Mouse (Mus musculus): ENCODE measurements at regions not wholly inside any gene's neighbourhood (a gene's known extent, or its start where the extent isn't known, plus 50 kb on each side); places are given as distances from the start of the nearest gene placed in this dataset.
A peak's percentile ranks its signal among the peaks of the same experiment; 100 is the strongest.

GRCm38 (mm10) chr13:40606405-40607271, 131.5 kb downstream of the Tfap2a start:
- H3K9ac ChIP-seq (replicated peaks; ENCODE audit: low read depth, low read length): no peak overlapping the region
- ATAC-seq (ENCODE audit: insufficient read depth, low read depth): no peak; the same call in 1 of the 2 replicates
- H3K4me1 ChIP-seq (ENCODE audit: control insufficient read depth, insufficient read depth): no peaks in the 10 kb centered on the region
- TF ChIP-seq CTCF (IDR thresholded peaks at IDR 0.05; ENCODE audit: low read depth) (no peak), EP300 (IDR thresholded peaks at IDR 0.05; ENCODE audit: low read depth) (no peak)
- no peaks in the 10 kb centered on the region for H3K36me3 ChIP-seq (replicated peaks; ENCODE audit: control insufficient read depth, insufficient read depth, low read length)
- no peaks in the 10 kb centered on the region for H3K9me3 ChIP-seq (replicated peaks; ENCODE audit: control insufficient read depth, low read length)
- 46% methylated on average over 25 of the region's 25 CpGs for WGBS
- no peaks in the 10 kb centered on the region for H3K27me3 ChIP-seq (ENCODE audit: control insufficient read depth, insufficient read depth, low read length)
- peak overlapping the region; percentile 21 for H3K4me3 ChIP-seq (ENCODE audit: low read depth, low read length)
- H3K27ac ChIP-seq (ENCODE audit: low read depth): no peak overlapping the region
- peak overlapping the region; percentile 46 for H3K4me2 ChIP-seq (ENCODE audit: low read depth, low read length)
- DNase-seq (ENCODE audit: low spot score): no peak

GRCm38 (mm10) chr13:40605686-40606404, 132.3 kb downstream of the Tfap2a start:
- H3K36me3 ChIP-seq (replicated peaks; ENCODE audit: control insufficient read depth, insufficient read depth, low read length): no peaks in the 10 kb centered on the region
- no peak overlapping the region for H3K27ac ChIP-seq (ENCODE audit: low read depth)
- no peak for TF ChIP-seq CTCF (IDR thresholded peaks at IDR 0.05; ENCODE audit: low read depth)
- no peak for TF ChIP-seq EP300 (IDR thresholded peaks at IDR 0.05; ENCODE audit: low read depth)
- no peaks in the 10 kb centered on the region for H3K27me3 ChIP-seq (ENCODE audit: control insufficient read depth, insufficient read depth, low read length)
- peak overlapping the region; percentile 46 for H3K4me2 ChIP-seq (ENCODE audit: low read depth, low read length)
- H3K9me3 ChIP-seq (replicated peaks; ENCODE audit: control insufficient read depth, low read length): no peaks in the 10 kb centered on the region
- H3K4me1 ChIP-seq (ENCODE audit: control insufficient read depth, insufficient read depth): no peaks in the 10 kb centered on the region
- H3K9ac ChIP-seq (replicated peaks; ENCODE audit: low read depth, low read length): no peak overlapping the region
- no peak for ATAC-seq (ENCODE audit: insufficient read depth, low read depth)
- H3K4me3 ChIP-seq (ENCODE audit: low read depth, low read length): peak overlapping the region; percentile 21; the same call in 1 of the 2 replicates
- no peak for DNase-seq (ENCODE audit: low spot score)
- WGBS: 57% methylated on average over 16 of the region's 16 CpGs

DNA sequence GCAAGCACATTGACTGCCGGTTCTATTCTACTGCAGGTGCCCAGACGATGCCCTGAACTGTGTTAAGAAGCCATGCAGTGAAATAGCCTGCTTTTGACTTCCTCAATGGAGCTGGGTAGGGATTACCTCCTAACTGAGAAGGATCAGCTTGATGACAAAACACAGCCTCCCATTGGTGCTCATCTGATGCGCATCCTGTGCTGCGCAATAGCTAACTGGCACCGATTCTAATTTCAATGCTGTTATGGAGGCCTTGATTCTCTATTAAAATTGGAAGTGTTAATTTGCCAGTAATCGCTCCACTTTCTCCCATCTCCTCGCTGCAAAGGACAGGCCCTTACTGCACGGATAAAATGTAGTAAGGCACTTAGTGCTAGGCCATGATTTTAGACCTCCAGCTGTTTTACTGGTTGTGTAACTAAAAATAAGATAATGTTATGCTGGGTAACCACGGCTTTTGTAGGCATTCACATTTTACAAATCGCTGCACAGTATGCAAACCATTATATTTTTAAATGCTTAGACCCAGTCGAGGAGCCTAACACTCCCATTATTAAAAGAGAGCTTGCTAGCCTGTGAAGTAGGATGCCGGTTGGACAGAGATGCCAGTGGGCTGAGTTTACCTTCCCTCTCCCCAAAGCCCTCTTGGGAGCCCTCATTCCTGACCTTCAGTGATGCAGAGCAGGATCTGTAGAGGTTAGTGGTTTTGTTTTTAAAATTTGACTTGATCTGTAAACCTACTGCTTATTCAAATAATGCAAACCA, 163.0 kb downstream of the Tfap2a start:
- Histone ChIP-seq H3K36me3 (replicated peaks; ENCODE audit: control insufficient read depth, insufficient read depth, low read length) (no peaks in the 10 kb centered on the region), H3K9me3 (replicated peaks; ENCODE audit: control insufficient read depth, low read length) (no peaks in the 10 kb centered on the region), H3K4me1 (ENCODE audit: control insufficient read depth, insufficient read depth) (no peaks in the 10 kb centered on the region), H3K27me3 (ENCODE audit: control insufficient read depth, insufficient read depth, low read length) (no peaks in the 10 kb centered on the region), H3K4me3 (ENCODE audit: low read depth, low read length) (no peak overlapping the region), H3K4me2 (ENCODE audit: low read depth, low read length) (no peak overlapping the region), H3K9ac (replicated peaks; ENCODE audit: low read depth, low read length) (no peak overlapping the region), H3K27ac (ENCODE audit: low read depth) (no peak overlapping the region)
- DNase-seq (ENCODE audit: low spot score) (no peak), ATAC-seq (ENCODE audit: insufficient read depth, low read depth) (no peak)
- 80% methylated on average over 12 of the region's 12 CpGs for WGBS
- TF ChIP-seq CTCF (IDR thresholded peaks at IDR 0.05; ENCODE audit: low read depth): no peak
- no peak for TF ChIP-seq EP300 (IDR thresholded peaks at IDR 0.05; ENCODE audit: low read depth)

DNA sequence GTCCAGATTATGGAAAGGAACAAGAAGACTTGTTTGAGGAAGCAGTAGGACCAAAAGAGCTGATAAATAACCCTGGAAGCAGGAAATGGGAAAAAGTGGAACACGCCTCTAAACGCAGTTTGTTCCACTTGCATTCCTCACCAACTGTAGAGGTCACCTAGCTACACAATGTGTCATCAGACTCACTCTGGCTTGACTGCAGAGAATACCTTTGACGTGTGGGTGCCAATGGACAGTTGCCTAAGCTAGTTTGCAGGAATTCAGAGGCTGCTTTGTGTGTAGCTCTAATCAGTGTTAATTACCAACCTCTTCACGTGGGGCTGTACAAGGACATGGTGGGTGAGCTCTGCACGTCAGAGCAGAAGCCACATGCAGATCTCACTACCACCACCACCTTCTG, 168.7 kb downstream of the Tfap2a start:
- WGBS: 49% methylated on average over 5 of the region's 5 CpGs
- no peaks in the 10 kb centered on the region for H3K4me1 ChIP-seq (ENCODE audit: control insufficient read depth, insufficient read depth)

DNA sequence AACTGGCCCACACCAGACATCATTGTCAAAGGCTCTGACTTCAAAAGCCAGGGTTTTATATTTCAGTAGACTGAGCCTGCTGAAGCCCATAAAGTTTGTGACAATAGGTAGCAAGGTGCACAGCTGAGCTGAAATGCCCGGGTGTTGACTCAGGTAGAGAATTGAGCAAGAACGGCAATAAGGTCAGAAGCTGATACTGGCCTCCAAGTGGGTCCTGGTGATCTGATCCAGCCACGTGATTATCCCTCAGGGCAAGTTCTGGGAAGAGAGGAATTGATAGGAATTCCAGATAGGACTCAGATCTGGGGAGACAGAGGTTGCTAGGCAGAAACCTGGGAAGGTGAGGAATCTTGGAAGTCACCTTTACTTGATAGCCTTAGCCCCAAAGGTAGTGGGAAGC, 170.4 kb downstream of the Tfap2a start:
- WGBS: 68% methylated on average over 3 of the region's 3 CpGs
- ATAC-seq (ENCODE audit: insufficient read depth, low read depth) (no peak), DNase-seq (ENCODE audit: low spot score) (no peak)
- TF ChIP-seq CTCF (IDR thresholded peaks at IDR 0.05; ENCODE audit: low read depth): no peak
- TF ChIP-seq EP300 (IDR thresholded peaks at IDR 0.05; ENCODE audit: low read depth): no peak
- Histone ChIP-seq H3K9ac (replicated peaks; ENCODE audit: low read depth, low read length) (no peak overlapping the region), H3K4me3 (ENCODE audit: low read depth, low read length) (no peak overlapping the region), H3K36me3 (replicated peaks; ENCODE audit: control insufficient read depth, insufficient read depth, low read length) (no peaks in the 10 kb centered on the region), H3K4me1 (ENCODE audit: control insufficient read depth, insufficient read depth) (no peaks in the 10 kb centered on the region), H3K27ac (ENCODE audit: low read depth) (no peak overlapping the region), H3K27me3 (ENCODE audit: control insufficient read depth, insufficient read depth, low read length) (no peaks in the 10 kb centered on the region), H3K9me3 (replicated peaks; ENCODE audit: control insufficient read depth, low read length) (no peaks in the 10 kb centered on the region), H3K4me2 (ENCODE audit: low read depth, low read length) (no peak overlapping the region)

More for the DNA sequence above, 168.7 kb downstream of the Tfap2a start:
- Histone ChIP-seq H3K27me3 (ENCODE audit: control insufficient read depth, insufficient read depth, low read length) (no peaks in the 10 kb centered on the region), H3K4me2 (ENCODE audit: low read depth, low read length) (no peak overlapping the region), H3K9me3 (replicated peaks; ENCODE audit: control insufficient read depth, low read length) (no peaks in the 10 kb centered on the region), H3K36me3 (replicated peaks; ENCODE audit: control insufficient read depth, insufficient read depth, low read length) (no peaks in the 10 kb centered on the region), H3K9ac (replicated peaks; ENCODE audit: low read depth, low read length) (no peak overlapping the region), H3K4me3 (ENCODE audit: low read depth, low read length) (no peak overlapping the region), H3K27ac (ENCODE audit: low read depth) (no peak overlapping the region)
- ATAC-seq (ENCODE audit: insufficient read depth, low read depth) (no peak), DNase-seq (ENCODE audit: low spot score) (no peak)
- TF ChIP-seq EP300 (IDR thresholded peaks at IDR 0.05; ENCODE audit: low read depth) (no peak), CTCF (IDR thresholded peaks at IDR 0.05; ENCODE audit: low read depth) (no peak)
